Mouse (Mus musculus) heart, embryonic 12.5 days (tissue): ENCODE measurements around the gene Txnrd2. TPM values are rescaled to one million over a fixed set of nuclear protein-coding genes. Genes with fewer than 3 reads are reported as not detected.

Source experiments
- ATAC-seq: fragments of 200-750 bp; cut with Nextera tagmentation; 2 replicates; pipeline ENCODE4 v1.8.0; 2017; ENCODE audit warnings: moderate TSS enrichment, moderate library complexity; ENCODE audit not compliant: insufficient number of reproducible peaks, low FRiP score
- H3K27ac ChIP-seq: fragments of 300-500 bp; sonication (generic); 2 replicates; pipeline ENCODE4 v1.5.1; 2016; ENCODE audit warnings: mild to moderate bottlenecking, moderate library complexity; ENCODE audit not compliant: poor library complexity, severe bottlenecking
- H3K27me3 ChIP-seq: fragments of 300-500 bp; sonication (generic); replicated peaks from 2 replicates; pipeline ENCODE4 v1.6.1; 2016; ENCODE audit warnings: mild to moderate bottlenecking, moderate library complexity
- H3K36me3 ChIP-seq: fragments of 300-500 bp; sonication (generic); 2 replicates; pipeline ENCODE4 v1.6.1; 2016; ENCODE audit warnings: mild to moderate bottlenecking, moderate library complexity
- H3K4me1 ChIP-seq: fragments of 300-500 bp; sonication (generic); replicated peaks from 2 replicates; pipeline ENCODE4 v1.6.1; 2016; ENCODE audit warnings: mild to moderate bottlenecking
- H3K4me2 ChIP-seq: fragments of 300-500 bp; sonication (generic); 2 replicates; pipeline ENCODE4 v1.6.1; 2016; ENCODE audit warnings: mild to moderate bottlenecking, moderate library complexity
- H3K4me3 ChIP-seq: fragments of 300-500 bp; sonication (generic); 2 replicates; pipeline ENCODE4 v1.5.1; 2016; ENCODE audit warnings: mild to moderate bottlenecking
- H3K9ac ChIP-seq: fragments of 300-500 bp; sonication (generic); 2 replicates; pipeline ENCODE4 v1.6.1; 2016; ENCODE audit warnings: mild to moderate bottlenecking, moderate library complexity
- H3K9me3 ChIP-seq: fragments of 300-500 bp; sonication (generic); replicated peaks from 2 replicates; pipeline ENCODE4 v1.6.1; 2016; ENCODE audit warnings: mild to moderate bottlenecking, moderate library complexity
- WGBS: fragments of 180-500 bp; shearing (Covaris S2); methylation state at CpG from one replicate; pipeline ENCODE4 v1.1.7; 2016; 5-methylcytosine and 5-hydroxymethylcytosine counted together
- polyA plus RNA-seq: library from polyadenylated mRNA; unstranded; fragments of >200 nt; fragmentation: Nextera tagmentation; extraction: Ambion mirVana; gene quantifications from 2 replicates; pipeline ENCODE4 v1.2.1, GENCODE M21; 2016

Txnrd2 gene
- polyA plus RNA-seq, 1 experiment from 2014 or later = 34.9 TPM

DNA sequence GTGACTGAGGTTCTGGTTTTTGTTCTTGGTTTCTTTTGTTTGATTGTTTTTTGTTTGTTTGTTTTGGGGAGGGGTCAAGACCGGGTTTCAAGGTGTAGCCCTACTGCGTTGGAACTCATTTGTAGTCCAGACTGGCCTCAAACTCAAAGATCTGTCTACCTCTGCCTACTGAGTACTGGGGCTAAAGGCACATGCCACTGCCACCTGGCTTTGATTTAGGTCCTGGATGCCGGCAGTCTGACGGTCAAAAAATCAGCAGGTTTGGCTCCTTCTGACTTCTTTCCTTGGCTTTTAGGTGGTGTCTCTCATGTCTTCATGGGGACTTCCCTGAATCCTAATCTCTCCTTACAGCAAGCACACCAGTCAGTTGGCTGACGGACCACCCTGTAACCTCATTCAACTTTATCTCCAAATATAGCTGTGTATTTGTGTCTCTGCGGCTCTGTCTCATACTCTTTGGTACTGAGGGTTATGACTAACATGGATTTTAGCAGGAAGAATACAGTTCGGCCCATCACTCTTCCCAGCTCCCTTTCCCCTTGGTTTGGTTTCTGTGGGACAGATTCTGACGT, 4.5 kb downstream of the Txnrd2 start:
- Histone ChIP-seq H3K9ac (no peak overlapping the region), H3K27ac (no peak overlapping the region), H3K4me2 (peak overlapping the region; percentile 28; the same call in 1 of the 2 replicates), H3K4me1 (peaks cover 18% of the 10 kb centered on the region), H3K9me3 (peaks cover 5% of the 10 kb centered on the region; the same call in 1 of the 2 replicates), H3K4me3 (no peak overlapping the region), H3K27me3 (no peaks in the 10 kb centered on the region), H3K36me3 (peaks cover 13% of the 10 kb centered on the region)
- 75% methylated on average over 8 of the region's 8 CpGs for WGBS
- no peak for ATAC-seq

DNA sequence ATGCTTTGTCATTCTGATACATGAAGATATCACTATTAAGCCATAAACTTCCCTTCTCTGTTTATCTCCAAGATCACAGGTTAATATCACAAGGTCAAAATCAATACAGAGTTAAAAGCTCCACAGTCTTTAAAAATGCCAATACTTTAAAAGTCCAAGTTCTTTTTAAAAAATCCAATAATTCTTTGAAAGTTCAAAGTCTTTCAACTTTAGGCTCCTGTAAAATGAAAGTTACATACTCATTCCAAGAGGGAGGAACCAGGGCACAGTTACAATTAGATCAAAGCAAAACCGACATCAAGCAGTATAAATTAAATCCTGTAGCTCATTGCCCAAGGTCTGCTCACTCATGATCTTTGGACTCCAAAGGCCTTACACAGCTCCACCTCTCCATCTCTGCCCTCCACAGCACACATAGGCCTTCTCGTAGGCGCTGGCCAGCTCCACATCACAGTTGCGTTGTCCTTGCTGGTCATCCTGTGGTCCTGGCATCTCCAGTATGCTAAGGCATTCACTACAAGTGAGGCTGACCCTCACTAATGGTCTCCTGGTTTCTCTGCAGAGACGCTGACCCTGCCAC, 7.2 kb downstream of the Txnrd2 start:
- no peak overlapping the region for H3K4me3 ChIP-seq
- no peak overlapping the region for H3K27ac ChIP-seq
- H3K9me3 ChIP-seq = peaks cover 5% of the 10 kb centered on the region; the same call in 1 of the 2 replicates
- H3K27me3 ChIP-seq = no peaks in the 10 kb centered on the region
- H3K4me2 ChIP-seq = no peak overlapping the region
- WGBS = 94% methylated on average over 5 of the region's 5 CpGs
- no peak for ATAC-seq
- H3K4me1 ChIP-seq = peaks cover 8% of the 10 kb centered on the region; the same call in 1 of the 2 replicates
- no peak overlapping the region for H3K9ac ChIP-seq
- peaks cover 37% of the 10 kb centered on the region for H3K36me3 ChIP-seq

DNA sequence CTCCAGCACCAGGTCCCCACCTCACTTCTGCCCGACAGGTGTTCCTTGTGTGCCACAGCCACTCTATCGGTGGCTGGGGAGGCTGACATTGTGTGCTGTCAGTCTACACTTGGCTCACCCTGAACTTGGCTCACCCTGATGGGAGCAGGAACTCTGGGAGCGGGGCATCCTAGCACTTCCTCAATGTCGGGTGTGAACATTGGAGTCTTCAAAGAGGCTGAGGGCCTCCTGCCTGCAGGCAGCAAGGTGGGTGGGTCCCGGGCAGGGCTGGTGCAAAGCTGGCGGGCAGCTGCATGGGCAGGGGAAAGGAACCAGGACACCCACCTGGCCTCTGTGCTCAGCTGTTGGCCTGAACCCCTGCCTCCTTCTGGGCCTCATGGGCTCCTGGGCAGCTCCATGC, 9.9 kb downstream of the Txnrd2 start:
- H3K9ac ChIP-seq = no peak overlapping the region
- no peak overlapping the region for H3K27ac ChIP-seq
- no peak overlapping the region for H3K4me2 ChIP-seq
- ATAC-seq = no peak
- H3K4me3 ChIP-seq = no peak overlapping the region
- no peaks in the 10 kb centered on the region for H3K4me1 ChIP-seq
- peaks cover 44% of the 10 kb centered on the region for H3K36me3 ChIP-seq
- peaks cover 1% of the 10 kb centered on the region; the same call in 1 of the 2 replicates for H3K27me3 ChIP-seq
- 77% methylated on average over 6 of the region's 6 CpGs for WGBS
- H3K9me3 ChIP-seq = peaks cover 5% of the 10 kb centered on the region; the same call in 1 of the 2 replicates

DNA sequence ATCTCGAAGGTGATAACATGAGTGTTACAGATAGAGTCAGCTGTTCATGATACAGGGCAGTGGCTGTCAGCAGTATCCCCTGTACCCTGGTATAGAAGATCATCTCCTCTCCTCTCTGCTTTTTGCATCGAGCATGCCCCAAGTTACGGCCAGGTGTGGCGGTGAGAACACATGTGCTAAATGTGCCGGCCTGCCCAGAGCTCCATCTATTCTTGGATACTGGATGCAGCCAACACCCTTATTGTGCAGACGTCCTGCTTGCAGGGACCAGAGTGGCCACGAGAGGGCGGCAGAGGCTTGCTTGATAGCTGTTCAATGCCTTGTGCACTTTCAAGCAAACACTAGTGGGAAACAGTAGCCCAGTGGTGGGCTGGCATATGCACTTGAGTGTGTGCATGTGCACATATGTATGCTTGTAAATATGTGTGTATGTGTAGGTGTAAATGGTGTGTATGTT, 17.2 kb downstream of the Txnrd2 start:
- H3K27me3 ChIP-seq = peaks cover 6% of the 10 kb centered on the region; the same call in 1 of the 2 replicates
- no peak overlapping the region for H3K27ac ChIP-seq
- no peaks in the 10 kb centered on the region for H3K9me3 ChIP-seq
- peak; percentile 71 for ATAC-seq
- H3K9ac ChIP-seq = no peak overlapping the region
- 11% methylated on average over 8 of the region's 8 CpGs for WGBS
- H3K4me1 ChIP-seq = peaks cover 5% of the 10 kb centered on the region; the same call in 1 of the 2 replicates
- H3K4me2 ChIP-seq = no peak overlapping the region
- H3K36me3 ChIP-seq = peaks cover 25% of the 10 kb centered on the region
- no peak overlapping the region for H3K4me3 ChIP-seq

DNA sequence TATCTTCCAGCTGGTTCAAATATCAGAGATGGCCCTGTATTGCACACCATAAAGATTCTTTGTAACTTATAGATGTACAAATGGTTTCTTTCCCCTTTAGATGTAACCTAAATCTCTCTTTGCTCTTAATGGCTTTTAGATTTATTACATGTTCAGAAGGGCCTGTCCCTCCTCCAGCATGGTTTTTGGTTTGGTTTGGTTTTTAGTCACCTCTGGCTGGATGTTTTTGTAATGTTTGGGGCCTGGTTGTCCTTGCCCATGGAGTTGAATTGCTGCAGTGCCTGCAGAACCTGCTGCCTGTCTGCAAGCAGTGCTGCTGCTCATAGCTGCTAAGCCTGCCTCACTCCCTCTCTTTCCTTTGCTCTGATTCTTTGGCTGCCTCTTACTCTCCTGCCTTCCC, 21.1 kb downstream of the Txnrd2 start:
- H3K4me3 ChIP-seq = no peak overlapping the region
- no peak overlapping the region for H3K4me2 ChIP-seq
- 0 out of 2 replicates have a peak, but pooled peaks cover 10% of the 10 kb centered on the region for H3K36me3 ChIP-seq
- no peaks in the 10 kb centered on the region for H3K27me3 ChIP-seq
- ATAC-seq = no peak
- no peaks in the 10 kb centered on the region for H3K9me3 ChIP-seq
- H3K9ac ChIP-seq = no peak overlapping the region
- peaks cover 10% of the 10 kb centered on the region for H3K4me1 ChIP-seq
- no peak overlapping the region for H3K27ac ChIP-seq

DNA sequence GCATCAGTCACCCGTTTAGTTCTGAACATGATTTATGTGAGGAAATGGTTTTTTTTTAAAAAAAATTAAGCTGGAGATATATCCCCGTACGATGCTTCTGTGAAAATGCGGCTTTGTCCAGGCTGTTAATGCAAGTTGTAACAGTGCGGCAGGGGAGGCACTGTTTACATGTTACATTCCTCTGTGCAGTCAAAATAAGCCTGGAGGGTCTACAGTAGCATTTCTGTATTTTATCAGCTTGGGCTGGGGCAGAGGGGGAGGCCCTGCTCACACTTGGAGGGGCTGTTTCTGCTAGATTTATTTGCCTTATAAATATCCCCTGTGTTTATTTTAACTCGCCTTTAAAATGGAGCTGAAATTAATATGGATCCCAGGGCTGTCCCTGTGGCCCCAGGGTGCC, 21.9 kb downstream of the Txnrd2 start:
- no peaks in the 10 kb centered on the region for H3K27me3 ChIP-seq
- H3K27ac ChIP-seq = no peak overlapping the region
- no peak for ATAC-seq
- WGBS = 59% methylated on average over 6 of the region's 6 CpGs
- H3K9ac ChIP-seq = no peak overlapping the region
- H3K4me1 ChIP-seq = peaks cover 8% of the 10 kb centered on the region
- no peaks in the 10 kb centered on the region for H3K9me3 ChIP-seq
- no peak overlapping the region for H3K4me2 ChIP-seq
- 0 out of 2 replicates have a peak, but pooled peaks cover 10% of the 10 kb centered on the region for H3K36me3 ChIP-seq
- no peak overlapping the region for H3K4me3 ChIP-seq

DNA sequence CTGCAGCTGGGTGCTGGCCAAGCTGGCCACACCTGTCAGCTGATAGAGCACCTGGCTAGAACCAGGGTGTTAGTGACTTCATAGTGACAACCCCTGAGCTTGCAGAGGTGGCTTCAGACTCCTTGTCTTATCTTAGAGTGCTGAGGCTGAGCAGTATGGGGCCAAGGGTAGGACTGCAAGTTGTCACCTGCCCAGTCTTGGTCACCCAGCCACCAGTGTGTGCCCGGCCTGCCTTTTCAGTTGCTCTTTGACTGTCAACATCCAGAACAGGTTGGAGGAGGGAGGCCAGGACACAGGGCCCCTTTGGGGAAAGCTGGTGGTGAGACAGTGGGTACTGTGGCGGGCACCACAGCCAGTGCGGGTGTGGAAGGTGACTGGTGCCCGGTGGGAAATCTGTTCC, 22.8 kb downstream of the Txnrd2 start:
- peaks cover 5% of the 10 kb centered on the region for H3K4me1 ChIP-seq
- no peaks in the 10 kb centered on the region for H3K27me3 ChIP-seq
- H3K4me2 ChIP-seq = no peak overlapping the region
- H3K9me3 ChIP-seq = no peaks in the 10 kb centered on the region
- 85% methylated on average over 4 of the region's 4 CpGs for WGBS
- no peak overlapping the region for H3K9ac ChIP-seq
- ATAC-seq = peak; percentile 19; the same call in 1 of the 2 replicates
- H3K27ac ChIP-seq = no peak overlapping the region
- 0 out of 2 replicates have a peak, but pooled peaks cover 10% of the 10 kb centered on the region for H3K36me3 ChIP-seq
- no peak overlapping the region for H3K4me3 ChIP-seq

DNA sequence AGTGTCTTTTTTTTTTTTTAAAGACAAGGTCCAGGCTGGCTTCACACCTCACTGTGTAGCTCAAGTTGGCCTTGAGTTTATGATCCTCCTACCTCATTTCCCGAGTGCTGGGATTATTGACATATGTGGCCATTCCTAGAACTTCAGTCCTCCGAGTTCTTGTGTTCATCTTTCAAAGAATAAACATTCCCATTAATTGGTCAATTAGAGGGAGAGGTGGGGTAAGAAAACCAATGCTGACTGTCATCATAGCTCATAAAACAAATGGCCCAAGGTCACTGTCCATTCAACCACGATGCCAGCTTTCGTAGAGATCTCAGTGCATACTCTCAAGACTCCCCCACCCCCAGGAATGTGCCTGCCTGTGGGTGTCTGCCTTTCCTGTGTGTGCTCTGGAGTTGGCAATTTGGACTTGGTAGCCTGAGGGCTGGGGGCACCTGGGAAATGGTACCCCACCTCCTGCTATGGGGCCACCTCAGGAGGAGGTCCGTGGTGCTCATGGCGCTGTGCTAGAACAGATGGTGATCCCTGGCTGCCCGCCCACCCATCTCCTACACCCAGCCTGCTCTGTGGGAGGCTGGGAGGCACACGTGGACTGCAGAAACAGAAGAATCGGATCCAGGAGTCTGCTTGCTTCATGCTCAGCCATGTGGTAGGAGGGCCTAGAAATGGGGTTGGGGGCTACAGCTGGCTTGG, 25.4 kb downstream of the Txnrd2 start:
- no peak for ATAC-seq
- H3K27ac ChIP-seq = no peak overlapping the region
- WGBS = 61% methylated on average over 9 of the region's 9 CpGs
- H3K4me3 ChIP-seq = no peak overlapping the region
- H3K4me1 ChIP-seq = peaks cover 5% of the 10 kb centered on the region
- peaks cover 7% of the 10 kb centered on the region; the same call in 1 of the 2 replicates for H3K36me3 ChIP-seq
- H3K27me3 ChIP-seq = 0 out of 2 replicates have a peak, but pooled peaks cover 5% of the 10 kb centered on the region
- H3K9me3 ChIP-seq = no peaks in the 10 kb centered on the region
- no peak overlapping the region for H3K4me2 ChIP-seq
- H3K9ac ChIP-seq = no peak overlapping the region

DNA sequence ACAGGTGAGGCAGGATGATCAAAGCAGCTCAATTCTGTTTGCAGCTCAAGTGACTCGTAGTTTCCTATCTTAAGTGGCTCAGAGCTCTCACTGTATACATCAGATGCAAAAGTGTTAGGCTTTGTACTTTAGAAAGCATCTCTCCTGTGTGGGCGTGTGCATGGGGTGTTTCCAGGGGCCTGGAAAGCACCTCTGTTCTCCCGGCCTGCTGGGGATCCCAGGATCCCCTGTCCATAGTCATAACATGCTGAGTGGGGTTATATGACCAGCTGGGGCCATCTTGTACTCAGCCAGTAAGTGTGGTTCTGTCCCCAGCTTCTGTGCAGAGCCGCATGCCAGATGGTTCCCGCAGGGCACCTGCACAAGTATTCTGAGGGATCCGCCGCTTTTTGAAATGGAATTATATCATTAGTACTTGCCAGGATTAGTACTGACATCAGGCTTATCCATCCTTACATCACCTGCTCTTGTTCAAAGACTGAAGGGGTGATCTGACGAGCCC, 26.2 kb downstream of the Txnrd2 start:
- Histone ChIP-seq H3K4me3 (no peak overlapping the region), H3K4me1 (peaks cover 5% of the 10 kb centered on the region), H3K9ac (no peak overlapping the region), H3K27me3 (0 out of 2 replicates have a peak, but pooled peaks cover 5% of the 10 kb centered on the region), H3K4me2 (no peak overlapping the region), H3K36me3 (peaks cover 13% of the 10 kb centered on the region; the same call in 1 of the 2 replicates), H3K27ac (no peak overlapping the region), H3K9me3 (no peaks in the 10 kb centered on the region)
- no peak for ATAC-seq
- 81% methylated on average over 8 of the region's 8 CpGs for whole genome bisulfite sequencing

DNA sequence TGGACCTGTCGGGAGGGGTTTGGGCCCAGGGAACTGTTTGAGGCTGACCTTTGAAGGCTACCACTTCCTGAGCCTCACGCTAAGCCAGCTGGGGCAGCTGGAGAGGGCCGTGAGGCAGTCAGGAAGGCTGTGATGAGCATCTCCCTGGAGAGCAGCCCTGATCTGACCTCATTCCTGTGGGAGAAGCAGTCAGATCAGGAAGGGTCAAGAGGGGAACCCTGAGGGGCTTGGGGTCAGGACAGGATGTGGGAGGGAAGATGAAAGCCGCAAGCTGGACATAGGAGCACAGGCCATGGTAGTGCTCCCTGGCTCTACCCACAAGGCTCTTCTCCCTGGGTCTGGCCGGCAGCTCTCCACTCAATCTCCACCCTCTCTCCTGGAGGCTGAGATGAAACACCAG, 27.7 kb downstream of the Txnrd2 start:
- Histone ChIP-seq H3K4me3 (no peak overlapping the region), H3K4me2 (no peak overlapping the region), H3K4me1 (peaks cover 6% of the 10 kb centered on the region), H3K9me3 (no peaks in the 10 kb centered on the region), H3K27me3 (0 out of 2 replicates have a peak, but pooled peaks cover 13% of the 10 kb centered on the region), H3K9ac (no peak overlapping the region), H3K27ac (no peak overlapping the region), H3K36me3 (peaks cover 13% of the 10 kb centered on the region; the same call in 1 of the 2 replicates)
- ATAC-seq = no peak
- 45% methylated on average over 5 of the region's 5 CpGs for whole genome bisulfite sequencing

DNA sequence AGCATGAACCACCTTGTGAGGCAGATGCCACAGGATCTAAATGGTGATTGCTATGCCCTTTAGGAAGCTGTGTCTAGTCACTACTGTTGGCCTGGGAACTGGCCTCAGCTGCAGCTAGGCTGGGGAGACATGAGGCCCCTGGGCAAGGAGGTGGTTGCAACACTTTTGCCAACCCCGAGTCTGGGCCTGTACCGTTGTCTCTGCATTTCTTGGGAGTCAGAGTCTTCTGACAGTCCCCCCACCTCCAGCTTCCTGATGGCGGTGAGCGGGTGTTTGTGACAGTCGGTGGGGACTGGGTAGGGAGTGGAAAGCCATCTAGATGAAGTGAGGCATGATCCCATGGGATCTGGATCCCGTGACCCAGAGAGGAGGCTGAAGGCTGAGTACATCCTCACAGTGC, 29.2 kb downstream of the Txnrd2 start:
- 85% methylated on average over 6 of the region's 6 CpGs for WGBS
- Histone ChIP-seq H3K27ac (no peak overlapping the region), H3K4me3 (no peak overlapping the region), H3K27me3 (0 out of 2 replicates have a peak, but pooled peaks cover 13% of the 10 kb centered on the region), H3K4me2 (no peak overlapping the region), H3K9ac (no peak overlapping the region), H3K36me3 (peaks cover 13% of the 10 kb centered on the region; the same call in 1 of the 2 replicates), H3K4me1 (peaks cover 21% of the 10 kb centered on the region), H3K9me3 (no peaks in the 10 kb centered on the region)
- ATAC-seq = no peak
